Mouse (Mus musculus) ES-E14 (cell line): ENCODE data around the gene H2-T3. TPM values are rescaled to one million over a fixed set of nuclear protein-coding genes. Genes with fewer than 3 reads are reported as not detected.
"Not testable (repeated sequence)": the region's sequence is repeated elsewhere in the genome, so short reads cannot be mapped to it uniquely, and the experiment has no call there.

Experiments used
- DNase-seq: peaks from one replicate; pipeline ENCODE4 v3.0.0-alpha.2; 2013; ENCODE audit warnings: low read depth, low spot score
- H3K27ac ChIP-seq: 2 replicates; pipeline ENCODE4 v1.5.1; 2012; ENCODE audit warnings: low read depth, mild to moderate bottlenecking, low read length, moderate library complexity, mixed read lengths; ENCODE audit not compliant: poor library complexity, insufficient read depth, severe bottlenecking
- H3K36me3 ChIP-seq: 2 replicates; pipeline ENCODE4 v1.6.1; 2012; ENCODE audit warnings: mild to moderate bottlenecking, low read length, moderate library complexity, mixed read lengths; ENCODE audit not compliant: control insufficient read depth, poor library complexity, insufficient read depth, severe bottlenecking
- H3K4me1 ChIP-seq, 2 experiments: fragments of 150-350 bp in 1 of 2; sonication (generic) in 1 of 2; 2 replicates each; pipeline ENCODE4 v1.6.1; 2012; ENCODE audit warnings: low read length in 2 of 2, mild to moderate bottlenecking in 1 of 2, mixed read lengths in 1 of 2; ENCODE audit not compliant: control insufficient read depth in 2 of 2, insufficient read depth in 2 of 2, poor library complexity in 1 of 2
- H3K4me3 ChIP-seq, 2 experiments: fragments of 150-350 bp in 1 of 2; sonication (generic) in 1 of 2; 2 replicates each; pipeline ENCODE4 v1.5.1; 2012; ENCODE audit warnings: low read length in 2 of 2, low read depth in 1 of 2, mild to moderate bottlenecking in 1 of 2, mixed read lengths in 1 of 2; ENCODE audit not compliant: insufficient read depth in 1 of 2, poor library complexity in 1 of 2, severe bottlenecking in 1 of 2
- H3K9ac ChIP-seq: 2 replicates; pipeline ENCODE4 v1.6.1; 2012; ENCODE audit warnings: low read depth, mild to moderate bottlenecking, low read length, mixed read lengths; ENCODE audit not compliant: poor library complexity, insufficient read depth, severe bottlenecking
- H3K9me3 ChIP-seq: fragments of 150-350 bp; sonication (generic); 2 replicates; pipeline ENCODE4 v1.6.1; 2012; ENCODE audit warnings: low read depth, mild to moderate bottlenecking, low read length; ENCODE audit not compliant: control insufficient read depth, insufficient read depth
- CHD2 ChIP-seq: IDR thresholded peaks from 2 replicates; pipeline ENCODE4 v1.6.1; 2014; ENCODE audit warnings: mild to moderate bottlenecking, low read depth, low read length, inconsistent platforms
- HCFC1 ChIP-seq: IDR thresholded peaks from 2 replicates; pipeline ENCODE4 v1.6.1; 2012; ENCODE audit warnings: low read length, inconsistent platforms, borderline replicate concordance; ENCODE audit not compliant: insufficient read depth
- MAFK ChIP-seq: IDR thresholded peaks from 2 replicates; pipeline ENCODE4 v1.6.1; 2014; ENCODE audit warnings: mild to moderate bottlenecking, low read depth, low read length, inconsistent platforms; ENCODE audit not compliant: insufficient read depth
- ZC3H11A ChIP-seq: IDR thresholded peaks from 2 replicates; pipeline ENCODE4 v1.6.1; 2012; ENCODE audit warnings: low read depth, mild to moderate bottlenecking, inconsistent platforms, low read length, borderline replicate concordance
- ZNF384 ChIP-seq: IDR thresholded peaks from 2 replicates; pipeline ENCODE4 v1.6.1; 2012; ENCODE audit warnings: low read depth, low read length, inconsistent platforms
- in situ Hi-C, 2 experiments: fragments of 600-800 bp; cut with MboI; formaldehyde crosslinking; loops; one replicate each; pipeline ENCODE4 v1.15.1; 2025; ENCODE audit warnings: low sequenced_read_pairs in 2 of 2, inconsistent platforms in 1 of 2; ENCODE audit not compliant: unreplicated experiment in 2 of 2
- total RNA-seq: library from RNA; depleted of rRNA; stranded (reverse); fragments of 300-350 nt; gene quantifications from 2 replicates; pipeline ENCODE4 v1.2.3, GENCODE M21; 2012

The H2-T3 gene
- total RNA-seq, 1 experiment = 0.22 TPM

DNA sequence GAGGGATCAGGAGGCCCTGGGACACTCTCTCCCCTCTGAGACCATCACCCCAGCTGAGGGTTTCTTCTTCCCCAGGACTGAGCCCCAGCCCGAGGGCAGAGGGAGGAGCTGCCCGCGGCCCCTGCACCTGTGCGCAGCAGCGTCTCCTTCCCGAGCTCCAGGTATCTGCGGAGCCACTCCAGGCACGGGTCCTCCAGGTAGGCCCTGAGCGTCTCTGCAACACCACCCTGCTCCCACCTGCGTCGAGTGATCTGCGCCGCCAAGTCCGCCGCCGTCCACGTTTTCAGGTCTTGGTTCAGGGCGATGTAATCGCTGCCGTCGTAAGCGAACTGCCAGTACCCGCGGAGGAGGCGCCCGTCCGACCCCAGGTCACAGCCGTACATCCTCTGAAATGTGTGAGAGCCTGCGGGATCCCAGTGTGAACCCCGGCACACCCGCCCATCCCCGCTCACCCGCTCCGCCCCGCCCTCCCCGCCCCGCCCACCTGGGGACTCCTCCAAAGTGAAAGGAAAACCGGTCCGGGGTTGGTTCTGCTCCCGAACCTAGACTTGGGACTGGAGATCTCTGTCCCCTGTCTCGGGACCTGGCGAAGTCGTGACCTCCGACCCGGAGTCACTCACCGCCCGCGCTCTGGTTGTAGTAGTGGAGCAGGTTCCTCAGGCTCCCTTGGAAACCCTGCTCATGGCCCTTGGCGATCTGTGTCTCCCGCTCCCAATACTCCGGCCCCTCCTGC lies 22.6 kb downstream of the H2-T3 start:
- no peak overlapping the region for H3K4me3 ChIP-seq
- in situ Hi-C loops = no loop called here
- no peak overlapping the region for H3K27ac ChIP-seq
- no peak for TF ChIP-seq MAFK
- TF ChIP-seq CHD2 = no peak
- TF ChIP-seq ZNF384 = no peak
- no peak for TF ChIP-seq ZC3H11A
- no peak for TF ChIP-seq HCFC1
- no peaks in the 10 kb centered on the region for H3K9me3 ChIP-seq
- no peak overlapping the region for H3K9ac ChIP-seq
- no peaks in the 10 kb centered on the region for H3K36me3 ChIP-seq
- DNase-seq = no peak
- no peaks in the 10 kb centered on the region for H3K4me1 ChIP-seq

DNA sequence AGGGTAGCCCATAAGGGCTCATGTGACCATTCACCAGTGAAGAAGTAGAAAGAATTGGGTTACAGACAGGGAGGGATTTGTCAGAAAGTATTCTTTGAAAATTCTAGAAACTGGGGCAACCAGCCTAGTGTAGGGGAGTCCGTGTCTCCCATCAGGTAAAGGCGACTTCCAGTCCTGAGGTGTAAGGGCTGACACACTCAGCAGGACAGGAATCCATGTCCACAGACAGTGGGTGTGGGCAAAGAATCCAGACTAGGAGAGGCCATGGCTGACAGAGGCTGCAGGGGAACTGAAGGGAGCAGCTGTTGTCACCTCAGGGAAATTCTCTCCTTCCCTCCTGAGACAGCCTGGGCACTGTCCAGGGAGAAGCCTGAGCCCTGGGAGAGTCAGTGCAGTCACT lies 23.2 kb downstream of the H2-T3 start:
- DNase-seq, H3K4me3 ChIP-seq, H3K9ac ChIP-seq, H3K9me3 ChIP-seq, H3K36me3 ChIP-seq, H3K4me1 ChIP-seq, in situ Hi-C loops, H3K27ac ChIP-seq: not testable (repeated sequence)

DNA sequence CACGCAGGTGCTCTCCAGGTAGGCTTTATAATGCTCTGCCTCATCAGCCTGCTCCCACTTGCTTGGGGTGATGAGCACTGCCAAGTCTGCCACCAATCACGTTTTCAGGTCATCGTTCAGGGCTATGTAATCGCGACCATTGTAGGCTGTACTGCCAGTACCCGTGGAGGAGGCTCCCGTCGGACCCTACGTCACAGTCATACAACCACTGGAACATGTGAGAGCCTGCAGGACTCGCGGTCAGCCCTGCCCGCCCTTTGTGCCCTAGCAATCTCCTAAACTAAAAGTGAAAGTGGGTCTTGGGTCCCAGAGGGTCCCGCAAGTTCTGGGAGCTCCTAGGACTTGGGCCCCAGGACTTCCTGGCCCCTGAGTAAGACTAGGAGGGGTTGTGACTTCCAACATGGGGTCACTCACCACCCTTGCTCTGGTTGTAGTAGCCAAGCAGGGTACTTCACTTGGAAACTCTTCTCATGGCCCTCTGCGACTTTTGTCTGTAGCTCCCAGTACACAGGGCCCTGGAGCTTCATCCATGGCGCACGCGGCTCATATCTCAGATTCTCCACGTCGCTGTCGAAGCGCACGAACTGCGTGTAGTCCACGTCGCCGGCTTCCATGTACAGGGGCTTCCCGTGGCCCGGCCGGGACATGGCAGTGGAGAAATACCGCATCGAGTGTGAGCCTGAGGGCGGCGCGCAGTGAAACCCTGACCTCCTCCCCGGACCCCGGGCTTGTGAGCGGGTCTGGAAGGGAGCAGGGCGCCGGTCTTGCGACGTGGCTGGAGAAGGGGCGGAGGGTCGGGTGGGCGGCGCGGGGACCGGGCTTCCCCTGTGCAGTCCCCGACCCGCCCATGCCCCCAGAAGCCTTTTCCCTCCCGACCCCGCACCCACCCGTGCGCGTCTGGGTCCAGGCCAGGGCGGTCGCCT lies 28.7 kb downstream of the H2-T3 start:
- H3K4me3 ChIP-seq = peak overlapping the region in 1 of 2 experiments; percentile 42; a peak in 2 of 4 replicates
- H3K9me3 ChIP-seq = no peaks in the 10 kb centered on the region
- H3K36me3 ChIP-seq = no peaks in the 10 kb centered on the region
- no peaks in the 10 kb centered on the region for H3K4me1 ChIP-seq
- no peak overlapping the region for H3K9ac ChIP-seq
- DNase-seq = no peak
- no peak for TF ChIP-seq HCFC1
- no peak for TF ChIP-seq ZC3H11A
- TF ChIP-seq ZNF384 = no peak
- no peak for TF ChIP-seq CHD2
- TF ChIP-seq MAFK = no peak
- in situ Hi-C loops = no loop called here
- H3K27ac ChIP-seq = no peak overlapping the region

DNA sequence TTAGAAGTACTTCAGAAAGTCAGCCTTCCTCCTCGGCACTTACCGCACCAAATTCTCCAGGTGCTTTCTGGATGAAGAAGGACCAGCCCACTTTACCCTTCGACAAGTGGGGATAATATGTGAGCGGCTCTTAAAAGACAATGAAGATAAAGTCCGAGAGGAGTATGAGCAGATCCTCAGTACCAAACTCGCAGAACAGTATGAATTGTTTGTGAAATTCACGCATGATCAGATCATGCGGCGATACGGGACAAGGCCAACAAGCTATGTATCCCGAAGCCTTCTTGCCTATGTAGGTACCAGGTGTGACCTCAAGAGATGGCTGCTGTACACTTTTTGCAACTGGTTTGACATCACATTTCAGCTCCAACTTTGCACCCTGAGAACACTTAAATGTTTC lies 31.8 kb downstream of the H2-T3 start:
- H3K9ac ChIP-seq, H3K4me1 ChIP-seq, in situ Hi-C loops, H3K27ac ChIP-seq, H3K4me3 ChIP-seq, H3K36me3 ChIP-seq, DNase-seq, H3K9me3 ChIP-seq: not testable (repeated sequence)

DNA sequence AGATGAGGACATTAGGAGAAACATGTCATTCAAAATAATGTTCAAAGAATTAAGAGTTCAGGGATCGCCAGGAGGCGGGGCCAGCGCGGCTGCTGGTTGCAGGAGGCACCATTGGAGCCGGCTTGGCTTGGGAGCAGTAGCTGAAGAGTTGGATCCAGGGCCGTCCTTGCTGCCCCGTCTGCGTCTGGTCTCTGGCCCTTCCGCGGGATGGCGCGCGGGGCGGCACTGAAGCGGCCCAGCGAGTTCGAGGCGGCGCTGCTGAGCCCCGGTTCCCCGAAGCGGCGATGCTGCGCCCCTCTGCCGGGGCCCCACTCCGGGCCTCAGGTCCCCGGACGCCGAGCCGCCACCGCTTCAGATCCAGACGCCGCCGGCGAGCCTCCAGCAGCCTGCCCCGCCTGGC lies 32.3 kb downstream of the H2-T3 start:
- H3K9ac ChIP-seq, H3K4me3 ChIP-seq, H3K4me1 ChIP-seq, in situ Hi-C loops, H3K9me3 ChIP-seq, H3K36me3 ChIP-seq, H3K27ac ChIP-seq, DNase-seq: not testable (repeated sequence)
